Mouse (Mus musculus) forebrain, embryonic 16.5 days (tissue): ENCODE measurements at regions not wholly inside any gene's neighbourhood (a gene's known extent, or its start where the extent isn't known, plus 50 kb on each side); places are given as distances from the start of the nearest gene placed in this dataset.

Source experiments
- ATAC-seq: fragments of 200-750 bp; cut with Nextera tagmentation; 2 replicates; pipeline ENCODE4 v1.8.0; 2017; ENCODE audit warnings: mild to moderate bottlenecking, moderate library complexity
- H3K27ac ChIP-seq: fragments of 300-500 bp; sonication (generic); 2 replicates; pipeline ENCODE4 v1.5.1; 2014; ENCODE audit warnings: low read length, control low read depth
- H3K27me3 ChIP-seq: fragments of 300-500 bp; sonication (generic); replicated peaks from 2 replicates; pipeline ENCODE4 v1.6.1; 2014; ENCODE audit warnings: low read length; ENCODE audit not compliant: control insufficient read depth, insufficient read depth
- H3K36me3 ChIP-seq: fragments of 300-500 bp; sonication (generic); 2 replicates; pipeline ENCODE4 v1.6.1; 2014; ENCODE audit not compliant: control insufficient read depth, insufficient read depth
- H3K4me1 ChIP-seq: fragments of 300-500 bp; sonication (generic); replicated peaks from 2 replicates; pipeline ENCODE4 v1.6.1; 2014; ENCODE audit warnings: low read length; ENCODE audit not compliant: control insufficient read depth, insufficient read depth
- H3K4me2 ChIP-seq: fragments of 300-500 bp; sonication (generic); 2 replicates; pipeline ENCODE4 v1.6.1; 2014; ENCODE audit warnings: mild to moderate bottlenecking, low read length, control low read depth
- H3K4me3 ChIP-seq: fragments of 300-500 bp; sonication (generic); replicated peaks from 2 replicates; pipeline ENCODE4 v1.5.1; 2014; ENCODE audit warnings: mild to moderate bottlenecking, low read length, control low read depth
- H3K9ac ChIP-seq: fragments of 300-500 bp; sonication (generic); replicated peaks from 2 replicates; pipeline ENCODE4 v1.6.1; 2014; ENCODE audit warnings: low read depth, low read length, control low read depth
- H3K9me3 ChIP-seq: fragments of 300-500 bp; sonication (generic); 2 replicates; pipeline ENCODE4 v1.6.1; 2016; ENCODE audit warnings: low read length; ENCODE audit not compliant: control insufficient read depth
- WGBS: fragments of 180-500 bp; shearing (Covaris S2); extraction: QIAGEN DNeasy Blood & Tissue Kit; methylation state at CpG from one replicate; pipeline ENCODE4 v1.1.7; 2014; 5-methylcytosine and 5-hydroxymethylcytosine counted together

DNA sequence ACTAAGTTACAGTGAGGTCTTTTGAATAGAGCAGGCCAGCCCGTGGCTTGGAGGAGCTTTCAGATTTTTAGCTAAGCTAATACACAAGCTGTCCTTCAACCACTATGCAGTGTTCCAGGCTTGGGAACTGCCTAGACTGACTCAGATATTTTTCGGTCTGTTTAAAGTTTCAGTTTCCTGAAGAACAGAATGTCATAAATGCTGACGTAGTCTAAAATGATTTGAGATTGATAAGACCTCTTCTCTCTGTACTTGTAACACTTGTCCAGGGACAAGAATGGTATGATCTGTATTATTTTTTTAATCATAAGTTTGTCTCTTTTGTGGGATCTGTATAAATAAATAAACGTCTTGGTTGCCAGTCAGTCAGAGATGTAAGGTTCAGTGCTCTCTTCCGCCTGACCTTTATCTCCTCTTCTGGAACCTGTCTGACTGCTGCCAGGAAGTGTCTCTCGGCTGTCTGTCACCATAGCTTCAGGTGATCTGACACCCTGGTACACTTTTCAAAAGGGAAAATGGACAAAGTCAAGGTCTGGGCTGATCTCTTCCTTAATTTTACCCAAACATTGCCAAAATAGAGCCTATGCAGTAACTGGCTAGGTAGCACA lies 74.3 kb upstream of the Spin1 start:
- no peak overlapping the region for H3K9ac ChIP-seq
- H3K4me3 ChIP-seq: no peak overlapping the region
- H3K4me1 ChIP-seq: no peaks in the 10 kb centered on the region
- no peak for ATAC-seq
- WGBS: 82% methylated on average over 6 of the region's 6 CpGs
- no peak overlapping the region for H3K4me2 ChIP-seq
- no peak overlapping the region for H3K27ac ChIP-seq
- no peaks in the 10 kb centered on the region for H3K36me3 ChIP-seq
- H3K9me3 ChIP-seq: no peaks in the 10 kb centered on the region
- H3K27me3 ChIP-seq: no peaks in the 10 kb centered on the region

DNA sequence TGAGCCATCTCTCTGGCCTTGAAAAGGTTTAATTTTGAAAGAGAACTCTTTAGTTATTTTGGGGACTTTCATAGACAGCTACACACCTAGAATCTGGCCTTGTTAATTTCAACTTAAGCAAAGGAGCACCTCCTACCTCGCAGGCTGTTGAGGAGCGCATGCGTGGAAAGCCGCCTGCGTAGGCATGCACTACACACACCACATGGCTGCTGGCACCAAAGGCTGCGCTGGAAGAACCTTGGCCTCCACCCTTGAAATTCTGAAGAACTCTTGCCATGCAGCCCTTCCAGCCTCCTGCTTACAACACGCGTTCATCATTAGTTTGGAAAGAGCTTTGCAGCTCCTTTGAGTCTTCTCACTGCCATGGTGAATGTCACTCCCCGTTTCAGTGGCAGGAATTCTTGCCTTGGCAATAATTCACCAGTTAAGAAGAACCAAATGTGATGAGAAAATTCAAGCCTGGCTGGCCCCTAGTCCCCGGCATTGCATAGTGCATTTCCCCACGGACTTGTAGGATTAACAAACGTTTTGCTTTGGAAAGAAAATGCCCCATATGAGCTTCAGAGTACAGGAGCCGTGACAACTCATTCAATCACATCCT lies 62.7 kb upstream of the Spin1 start:
- Histone ChIP-seq H3K36me3 (no peaks in the 10 kb centered on the region), H3K9ac (no peak overlapping the region), H3K4me2 (no peak overlapping the region), H3K27me3 (no peaks in the 10 kb centered on the region), H3K4me3 (no peak overlapping the region), H3K9me3 (peaks cover 5% of the 10 kb centered on the region; the same call in 1 of the 2 replicates), H3K4me1 (no peaks in the 10 kb centered on the region), H3K27ac (no peak overlapping the region)
- 87% methylated on average over 13 of the region's 13 CpGs for WGBS
- peak; percentile 78 for ATAC-seq

DNA sequence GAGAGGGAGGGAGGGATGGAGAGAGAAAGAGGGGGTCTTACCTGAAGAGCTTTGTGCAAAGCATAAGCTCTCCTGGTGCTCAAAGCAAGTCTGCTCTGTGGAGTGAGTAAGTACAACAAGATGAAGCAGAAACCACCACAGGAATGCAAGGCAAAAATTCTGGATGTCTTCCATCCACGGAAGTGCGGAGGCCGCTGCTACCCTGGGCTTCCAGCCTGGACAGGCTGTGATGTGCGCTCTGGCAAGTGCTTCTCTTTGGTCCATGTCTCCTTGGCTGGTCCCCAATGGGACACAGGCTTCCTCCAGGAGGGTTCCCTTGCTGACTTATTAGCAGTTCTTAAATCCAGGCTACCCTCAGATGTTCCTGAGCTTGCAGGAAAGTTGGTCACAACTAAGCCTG lies 61.7 kb upstream of the Spin1 start:
- ATAC-seq: no peak
- H3K36me3 ChIP-seq: no peaks in the 10 kb centered on the region
- H3K4me3 ChIP-seq: no peak overlapping the region
- H3K9me3 ChIP-seq: peaks cover 11% of the 10 kb centered on the region
- no peak overlapping the region for H3K27ac ChIP-seq
- no peaks in the 10 kb centered on the region for H3K4me1 ChIP-seq
- no peaks in the 10 kb centered on the region for H3K27me3 ChIP-seq
- no peak overlapping the region for H3K9ac ChIP-seq
- no peak overlapping the region for H3K4me2 ChIP-seq
- 92% methylated on average over 4 of the region's 4 CpGs for WGBS

DNA sequence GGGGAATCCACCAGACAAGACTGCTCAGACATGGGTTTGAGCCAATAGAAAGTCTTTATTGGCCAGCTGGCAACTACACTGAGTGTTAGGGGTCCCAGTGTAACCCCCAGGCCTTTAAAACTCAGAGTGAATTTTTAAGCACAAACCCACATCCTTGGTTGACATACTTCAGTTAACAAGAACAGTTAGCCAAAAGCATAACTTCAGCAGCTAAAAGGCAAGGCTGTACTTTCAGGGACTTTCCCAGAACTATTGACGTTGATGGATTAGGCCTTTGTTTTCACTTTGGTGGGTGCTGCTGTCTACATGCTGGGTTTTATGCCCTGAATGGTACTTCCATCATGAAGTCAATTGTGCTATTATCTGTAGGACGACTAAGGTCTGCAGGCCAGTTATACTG lies 59.6 kb upstream of the Spin1 start:
- Histone ChIP-seq H3K9ac (no peak overlapping the region), H3K36me3 (no peaks in the 10 kb centered on the region), H3K9me3 (peaks cover 13% of the 10 kb centered on the region), H3K4me3 (no peak overlapping the region), H3K27me3 (no peaks in the 10 kb centered on the region), H3K4me2 (no peak overlapping the region), H3K27ac (no peak overlapping the region), H3K4me1 (no peaks in the 10 kb centered on the region)
- no peak for ATAC-seq
- 71% methylated on average over 2 of the region's 2 CpGs for WGBS

DNA sequence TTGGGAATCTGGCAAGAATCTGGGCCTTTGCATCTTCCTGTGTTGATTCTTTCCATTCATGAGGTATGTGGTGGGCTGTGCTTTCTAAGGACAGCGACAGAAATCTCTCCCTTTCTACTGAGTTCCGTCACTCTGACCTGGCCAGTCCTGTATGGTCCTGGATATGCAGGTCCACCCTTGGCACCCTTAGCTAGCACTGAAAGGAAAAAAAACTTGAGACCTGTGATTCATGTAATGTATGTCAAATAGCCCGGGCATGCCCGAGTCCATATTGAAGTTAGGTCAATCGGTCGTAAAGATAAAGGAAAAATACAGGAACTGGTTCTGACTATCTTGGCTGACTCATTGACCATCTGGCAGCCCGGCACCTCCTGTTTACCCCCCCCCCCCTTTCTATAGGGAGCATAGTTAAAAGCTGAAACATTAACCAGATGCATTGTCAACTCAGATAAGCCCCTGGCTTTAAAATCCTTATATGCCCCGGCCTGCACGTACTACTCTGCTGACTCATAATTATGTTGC lies 57.7 kb upstream of the Spin1 start:
- Histone ChIP-seq H3K9me3 (peaks cover 11% of the 10 kb centered on the region), H3K27ac (no peak overlapping the region), H3K4me2 (no peak overlapping the region), H3K4me3 (no peak overlapping the region), H3K4me1 (no peaks in the 10 kb centered on the region), H3K36me3 (no peaks in the 10 kb centered on the region), H3K27me3 (no peaks in the 10 kb centered on the region), H3K9ac (no peak overlapping the region)
- WGBS: 95% methylated on average over 9 of the region's 9 CpGs
- no peak for ATAC-seq
